Mouse (Mus musculus) kidney, adult 2 months (tissue): Measurements from ENCODE around the gene Tdg.

Experiments
- CTCF ChIP-seq: fragments of 200-500 bp; conservative IDR thresholded peaks from 2 replicates; pipeline ENCODE4 v1.5.1; 2011; ENCODE audit warnings: low read depth, mild to moderate bottlenecking, control low read depth, low read length, moderate library complexity, mixed read lengths; ENCODE audit not compliant: insufficient read depth, insufficient read length
- POLR2A ChIP-seq: fragments of 200-500 bp; IDR thresholded peaks from one replicate; pipeline ENCODE4 v1.6.1; 2011; ENCODE audit warnings: low read depth, low read length, control low read depth

DNA sequence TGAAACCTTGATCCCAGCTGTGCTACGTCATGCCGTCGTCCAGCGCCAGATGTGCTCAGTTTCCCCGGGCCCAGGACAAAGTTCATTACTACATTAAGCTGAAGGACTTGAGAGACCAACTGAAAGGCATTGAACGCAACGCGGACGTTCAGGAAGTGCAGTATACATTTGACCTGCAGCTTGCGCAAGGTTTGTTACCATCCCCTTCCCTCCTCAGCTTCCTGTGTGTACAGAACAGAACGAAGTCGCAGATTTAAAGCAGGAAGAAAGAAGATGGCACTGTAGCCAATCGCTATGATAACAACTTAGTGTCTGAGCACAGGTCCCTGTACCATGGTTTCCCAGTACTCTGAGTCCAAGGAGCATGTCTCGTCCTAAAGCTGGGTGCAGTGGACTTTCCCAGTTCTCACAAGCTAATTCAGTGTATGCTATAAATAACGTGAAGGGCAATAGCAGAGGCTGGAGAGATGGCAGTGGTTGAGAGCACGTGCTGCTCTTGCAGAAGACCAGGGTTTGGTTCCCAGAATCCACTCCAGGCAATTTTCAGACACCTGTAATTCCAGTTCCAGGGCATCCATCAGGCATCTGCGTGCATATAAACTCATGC, 17.7 kb downstream of the Tdg start:
- no peak for TF ChIP-seq POLR2A
- TF ChIP-seq CTCF = no peak
